Mouse (Mus musculus): Measurements from ENCODE around the gene N4bp2. TPM values are rescaled to one million over a fixed set of nuclear protein-coding genes. Genes with fewer than 3 reads are reported as not detected.

N4bp2 gene
- total and polyA plus RNA-seq, 3 experiments: 13.1 to 16.4 (median 15.1) TPM

GRCm38 (mm10) chr5:65871276-65871875 is 108.1 kb downstream of the N4bp2 start:
- H3K4me2 ChIP-seq (ENCODE audit: insufficient read depth, low read depth, poor library complexity, severe bottlenecking): no peak overlapping the region
- no peaks in the 10 kb centered on the region for H3K27me3 ChIP-seq (replicated peaks)
- H3K36me3 ChIP-seq (replicated peaks in 1 of 2; ENCODE audit: control insufficient read depth in 1 of 2, insufficient read depth in 1 of 2, low read length in 1 of 2): peaks cover 10 to 42% of the 10 kb centered on the region in 2 experiments
- dilution Hi-C loops (cut with MboI; ENCODE audit: extremely low pct_ligation_motif_present, extremely low pct_unique_long_range_greater_than_20kb, low sequenced_read_pairs) (no loop called here), in situ Hi-C loops (cut with MboI; ENCODE audit: low pct_ligation_motif_present, low pct_unique_long_range_greater_than_20kb, low sequenced_read_pairs) (no loop called here)
- TF ChIP-seq SMC3 (IDR thresholded peaks at IDR 0.05; ENCODE audit: low read depth, low read length) (no peak), USF1 (IDR thresholded peaks at IDR 0.05; ENCODE audit: low read depth, low read length) (peak; percentile 6), ETS1 (conservative IDR thresholded peaks at IDR 0.05; ENCODE audit: low read depth, low read length) (0 out of 2 replicates have a peak, but pooled peaks have one; percentile 15)
- peaks cover 93% of the 10 kb centered on the region for H3K79me2 ChIP-seq (replicated peaks; ENCODE audit: control insufficient read depth, extremely low read depth, insufficient read depth, poor library complexity, severe bottlenecking)
- no peak overlapping the region for H3K9ac ChIP-seq (ENCODE audit: insufficient read depth, low read depth)
- H3K4me1 ChIP-seq (ENCODE audit: control insufficient read depth in 1 of 2, insufficient read depth in 2 of 2): peaks cover 22 to 76% of the 10 kb centered on the region in 2 experiments
- H3K4me3 ChIP-seq (replicated peaks in 1 of 3; ENCODE audit: low read depth in 2 of 3, low read length in 2 of 3, poor library complexity in 1 of 3): no peak overlapping the region
- no peak for DNase-seq (ENCODE audit: extremely low read depth)
- no peaks in the 10 kb centered on the region for H3K9me3 ChIP-seq (replicated peaks; ENCODE audit: low read length)
- H3K27ac ChIP-seq (ENCODE audit: insufficient read depth, low read depth): no peak overlapping the region

- Histone ChIP-seq H3K9ac (ENCODE audit: insufficient read depth, low read depth) (no peak overlapping the region), H3K4me3 (replicated peaks in 1 of 3; ENCODE audit: low read depth in 2 of 3, low read length in 2 of 3, poor library complexity in 1 of 3) (no peak overlapping the region), H3K4me2 (ENCODE audit: insufficient read depth, low read depth, poor library complexity, severe bottlenecking) (no peak overlapping the region), H3K4me1 (ENCODE audit: control insufficient read depth in 1 of 2, insufficient read depth in 2 of 2) (peaks cover 18 to 67% of the 10 kb centered on the region in 2 experiments), H3K27me3 (replicated peaks) (no peaks in the 10 kb centered on the region), H3K27ac (ENCODE audit: insufficient read depth, low read depth) (no peak overlapping the region), H3K79me2 (replicated peaks; ENCODE audit: control insufficient read depth, extremely low read depth, insufficient read depth, poor library complexity, severe bottlenecking) (peaks cover 91% of the 10 kb centered on the region), H3K9me3 (replicated peaks; ENCODE audit: low read length) (no peaks in the 10 kb centered on the region), H3K36me3 (replicated peaks in 1 of 2; ENCODE audit: control insufficient read depth in 1 of 2, insufficient read depth in 1 of 2, low read length in 1 of 2) (peaks cover 10 to 46% of the 10 kb centered on the region in 2 experiments)
- dilution Hi-C loops (cut with MboI; ENCODE audit: extremely low pct_ligation_motif_present, extremely low pct_unique_long_range_greater_than_20kb, low sequenced_read_pairs): no loop called here
- TF ChIP-seq POLR2AphosphoS2 (IDR thresholded peaks at IDR 0.05; ENCODE audit: low read depth, low read length): no peak
- no peak for TF ChIP-seq MEF2A (IDR thresholded peaks at IDR 0.05; ENCODE audit: borderline replicate concordance, low read depth, low read length)
- TF ChIP-seq MAZ (IDR thresholded peaks at IDR 0.05; ENCODE audit: low read depth, low read length): no peak
- TF ChIP-seq ZKSCAN1 (IDR thresholded peaks at IDR 0.05; ENCODE audit: borderline replicate concordance, low read depth, low read length): no peak
- TF ChIP-seq KAT2A (IDR thresholded peaks at IDR 0.05; ENCODE audit: insufficient replicate concordance, low read length): no peak
- no peak for TF ChIP-seq RCOR1 (conservative IDR thresholded peaks at IDR 0.05; ENCODE audit: low read depth, low read length)
- no peak for TF ChIP-seq EP300 (IDR thresholded peaks at IDR 0.05; ENCODE audit: low read length)
- TF ChIP-seq MAFK (IDR thresholded peaks at IDR 0.05; ENCODE audit: insufficient replicate concordance, low read length): no peak
- no peak for TF ChIP-seq E2F4 (IDR thresholded peaks at IDR 0.05; ENCODE audit: insufficient replicate concordance, low read depth, low read length)
- no peak for TF ChIP-seq PAX5 (IDR thresholded peaks at IDR 0.05; ENCODE audit: low read length)
- TF ChIP-seq UBTF (IDR thresholded peaks at IDR 0.05; ENCODE audit: low read depth, low read length): no peak
- no peak for TF ChIP-seq BHLHE40 (IDR thresholded peaks at IDR 0.05; ENCODE audit: low read depth, low read length)
- no peak for TF ChIP-seq NRF1 (IDR thresholded peaks at IDR 0.05; ENCODE audit: low read depth, low read length)
- TF ChIP-seq USF1 (IDR thresholded peaks at IDR 0.05; ENCODE audit: low read depth, low read length): no peak
- no peak for TF ChIP-seq SIN3A (IDR thresholded peaks at IDR 0.05; ENCODE audit: low read length)
- no peak for TF ChIP-seq CTCF (conservative IDR thresholded peaks at IDR 0.05 in 1 of 2, IDR thresholded peaks at IDR 0.05 in 1 of 2; ENCODE audit: low read depth in 2 of 2, low read length in 2 of 2)
- no peak for TF ChIP-seq GABPA (IDR thresholded peaks at IDR 0.05; ENCODE audit: insufficient replicate concordance, low read depth, low read length)
- TF ChIP-seq RAD21 (IDR thresholded peaks at IDR 0.05; ENCODE audit: low read depth, low read length): no peak
- DNase-seq (ENCODE audit: extremely low read depth): no peak
- in situ Hi-C loops (cut with MboI; ENCODE audit: low pct_ligation_motif_present, low pct_unique_long_range_greater_than_20kb, low sequenced_read_pairs): no loop called here
These were observed 109.9 kb downstream of the N4bp2 start for GRCm38 (mm10) chr5:65873212-65873611.

Data from CH12.LX (cell line).